Mouse (Mus musculus) limb, embryonic 14.5 days (tissue): Measurements from ENCODE around the gene Ucn2. TPM values are rescaled to one million over a fixed set of nuclear protein-coding genes. Genes with fewer than 3 reads are reported as not detected.

Source experiments
- ATAC-seq: fragments of 200-750 bp; cut with Nextera tagmentation; 2 replicates; pipeline ENCODE4 v1.8.0; 2017; ENCODE audit warnings: low read depth, moderate number of reproducible peaks, moderate TSS enrichment; ENCODE audit not compliant: low FRiP score
- DNase-seq: peaks from one replicate; pipeline ENCODE4 v3.0.0-alpha.2; 2015; ENCODE audit warnings: low spot score
- H3K27ac ChIP-seq: fragments of 300-500 bp; sonication (generic); replicated peaks from 2 replicates; pipeline ENCODE4 v1.5.1; 2014; ENCODE audit warnings: low read depth, mild to moderate bottlenecking, low read length, moderate library complexity, mixed read lengths
- H3K27me3 ChIP-seq: fragments of 300-500 bp; sonication (generic); 2 replicates; pipeline ENCODE4 v1.6.1; 2014; ENCODE audit warnings: low read length, mixed read lengths; ENCODE audit not compliant: control insufficient read depth, insufficient read depth
- H3K36me3 ChIP-seq: fragments of 300-500 bp; sonication (generic); 2 replicates; pipeline ENCODE4 v1.6.1; 2014; ENCODE audit warnings: mild to moderate bottlenecking, low read length, moderate library complexity, mixed read lengths; ENCODE audit not compliant: control insufficient read depth, insufficient read depth
- H3K4me1 ChIP-seq: fragments of 300-500 bp; sonication (generic); 2 replicates; pipeline ENCODE4 v1.6.1; 2014; ENCODE audit warnings: antibody characterized with exemption, low read length, mixed read lengths; ENCODE audit not compliant: control insufficient read depth, insufficient read depth
- H3K4me2 ChIP-seq: fragments of 300-500 bp; sonication (generic); replicated peaks from 2 replicates; pipeline ENCODE4 v1.6.1; 2014; ENCODE audit warnings: low read depth, mild to moderate bottlenecking, low read length, moderate library complexity; ENCODE audit not compliant: severe bottlenecking
- H3K4me3 ChIP-seq: fragments of 300-500 bp; sonication (generic); replicated peaks from 2 replicates; pipeline ENCODE4 v1.5.1; 2014; ENCODE audit warnings: low read length
- H3K9ac ChIP-seq: fragments of 300-500 bp; sonication (generic); 2 replicates; pipeline ENCODE4 v1.6.1; 2014; ENCODE audit warnings: mild to moderate bottlenecking, low read depth, low read length, moderate library complexity; ENCODE audit not compliant: severe bottlenecking
- H3K9me3 ChIP-seq: fragments of 300-500 bp; sonication (generic); 2 replicates; pipeline ENCODE4 v1.6.1; 2016; ENCODE audit warnings: low read length; ENCODE audit not compliant: control insufficient read depth
- POLR2A ChIP-seq: fragments of 200-500 bp; IDR thresholded peaks from 2 replicates; pipeline ENCODE4 v1.8.0; 2012; ENCODE audit warnings: inconsistent platforms, mild to moderate bottlenecking, moderate library complexity, borderline replicate concordance; ENCODE audit not compliant: insufficient read depth, insufficient read length; ENCODE audit errors: extremely low read depth
- WGBS: fragments of 180-500 bp; shearing (Covaris S2); extraction: QIAGEN DNeasy Blood & Tissue Kit; methylation state at CpG from one replicate; pipeline ENCODE4 v1.1.7; 2014; 5-methylcytosine and 5-hydroxymethylcytosine counted together
- polyA plus RNA-seq, 2 experiments: library from polyadenylated mRNA; depleted of rRNA in 1 of 2; stranded (reverse) in 1 of 2; unstranded in 1 of 2; fragments of >200 nt; fragmentation: Nextera tagmentation in 1 of 2; extraction: Ambion mirVana in 1 of 2; gene quantifications; 2 replicates each; pipeline versions ENCODE4 v1.2.1 to v1.2.3; 2012 to 2014

Gene Ucn2
- polyA plus RNA-seq, 2 experiments = 1.0 to 6.2 TPM

- no peaks in the 10 kb centered on the region for H3K9me3 ChIP-seq
- no peak overlapping the region for H3K9ac ChIP-seq
- WGBS = 85% methylated on average over 6 of the region's 6 CpGs
- H3K4me2 ChIP-seq = no peak overlapping the region
- no peaks in the 10 kb centered on the region for H3K27me3 ChIP-seq
- H3K36me3 ChIP-seq = no peaks in the 10 kb centered on the region
- no peak overlapping the region for H3K27ac ChIP-seq
- no peak for DNase-seq
- no peak for TF ChIP-seq POLR2A
- ATAC-seq = no peak
- H3K4me3 ChIP-seq = no peak overlapping the region
- H3K4me1 ChIP-seq = no peaks in the 10 kb centered on the region
Observed at GRCm38 (mm10) chr9:108964338-108964737, 21.5 kb upstream of the Ucn2 start.

- no peak overlapping the region for H3K4me2 ChIP-seq
- H3K4me3 ChIP-seq = no peak overlapping the region
- no peak for TF ChIP-seq POLR2A
- ATAC-seq = no peak
- H3K27ac ChIP-seq = no peak overlapping the region
- H3K9ac ChIP-seq = no peak overlapping the region
- no peaks in the 10 kb centered on the region for H3K27me3 ChIP-seq
- no peak for DNase-seq
- no peaks in the 10 kb centered on the region for H3K4me1 ChIP-seq
- 88% methylated on average over 8 of the region's 8 CpGs for WGBS
- H3K36me3 ChIP-seq = no peaks in the 10 kb centered on the region
- no peaks in the 10 kb centered on the region for H3K9me3 ChIP-seq
Observed at GRCm38 (mm10) chr9:108970623-108971022, 15.2 kb upstream of the Ucn2 start.

GRCm38 (mm10) chr9:108976483-108976882 is 9.3 kb upstream of the Ucn2 start:
- Histone ChIP-seq H3K27ac (no peak overlapping the region), H3K4me1 (no peaks in the 10 kb centered on the region), H3K27me3 (no peaks in the 10 kb centered on the region), H3K9ac (no peak overlapping the region), H3K9me3 (no peaks in the 10 kb centered on the region), H3K4me2 (no peak overlapping the region), H3K36me3 (no peaks in the 10 kb centered on the region), H3K4me3 (no peak overlapping the region)
- DNase-seq (no peak), ATAC-seq (no peak)
- 75% methylated on average over 9 of the region's 9 CpGs for whole genome bisulfite sequencing
- no peak for TF ChIP-seq POLR2A

GRCm38 (mm10) chr9:108977966-108978365 is 7.8 kb upstream of the Ucn2 start:
- Histone ChIP-seq H3K4me3 (no peak overlapping the region), H3K27ac (no peak overlapping the region), H3K9me3 (no peaks in the 10 kb centered on the region), H3K4me2 (no peak overlapping the region), H3K36me3 (no peaks in the 10 kb centered on the region), H3K27me3 (no peaks in the 10 kb centered on the region), H3K9ac (no peak overlapping the region), H3K4me1 (no peaks in the 10 kb centered on the region)
- no peak for DNase-seq
- ATAC-seq = no peak
- no peak for TF ChIP-seq POLR2A
- WGBS = 82% methylated on average over 7 of the region's 7 CpGs

- Histone ChIP-seq H3K4me2 (no peak overlapping the region), H3K36me3 (no peaks in the 10 kb centered on the region), H3K9ac (no peak overlapping the region), H3K27me3 (no peaks in the 10 kb centered on the region), H3K27ac (no peak overlapping the region), H3K9me3 (no peaks in the 10 kb centered on the region), H3K4me1 (no peaks in the 10 kb centered on the region), H3K4me3 (no peak overlapping the region)
- no peak for ATAC-seq
- TF ChIP-seq POLR2A = no peak
- 79% methylated on average over 8 of the region's 8 CpGs for WGBS
- no peak for DNase-seq
Observed at GRCm38 (mm10) chr9:108982498-108982897, 3.3 kb upstream of the Ucn2 start.

- H3K36me3 ChIP-seq = no peaks in the 10 kb centered on the region
- WGBS = 76% methylated on average over 9 of the region's 9 CpGs
- H3K4me3 ChIP-seq = no peak overlapping the region
- H3K4me1 ChIP-seq = peaks cover 5% of the 10 kb centered on the region
- H3K4me2 ChIP-seq = no peak overlapping the region
- TF ChIP-seq POLR2A = no peak
- DNase-seq (no peak), ATAC-seq (no peak)
- H3K27me3 ChIP-seq = no peaks in the 10 kb centered on the region
- no peak overlapping the region for H3K27ac ChIP-seq
- H3K9me3 ChIP-seq = no peaks in the 10 kb centered on the region
- no peak overlapping the region for H3K9ac ChIP-seq
Observed at GRCm38 (mm10) chr9:108983209-108983608, 2.6 kb upstream of the Ucn2 start.
